11 mouse cellular contexts compared by ENCODE assay signal in genomic region chr15:97727048-97727447, GRCm38 (mm10). TPM values are rescaled to one million over a fixed set of nuclear protein-coding genes. Genes with fewer than 3 reads are reported as not detected.
DNase-seq lines count a peak whose midpoint lies in the region; ATAC-seq and TF ChIP-seq lines count a peak whose summit lies in the region.
"Had no signal": no experiment of that assay in that cellular context is flagged by ENCODE, and none has a peak within 500 bp of the region (broad histone marks: within the 10 kb centered on the region; RNA-seq: fewer than 3 reads in every experiment).

No protein-coding gene starts in this region.

- 78% methylated on average over 8 of the region's 8 CpGs for WGBS in kidney, embryonic 14.5 days

- H3K4me1 ChIP-seq in testis, adult 2 months (ENCODE audit: control insufficient read depth, insufficient read depth, low read length) = peaks cover 15% of the 10 kb centered on the region
- H3K4me1 ChIP-seq in kidney, embryonic 14.5 days (ENCODE audit: control insufficient read depth, insufficient read depth, low read length) = 0 out of 2 replicates have a peak, but pooled peaks cover 3% of the 10 kb centered on the region

- TF ChIP-seq POLR2A in testis, adult 2 months (IDR thresholded peaks at IDR 0.05; ENCODE audit: control insufficient read depth, low read depth, low read length) = no peak

- H3K36me3 ChIP-seq in testis, adult 2 months (ENCODE audit: control insufficient read depth, insufficient read depth, low read length) = no peaks in the 10 kb centered on the region
- H3K36me3 ChIP-seq in kidney, embryonic 14.5 days (ENCODE audit: control insufficient read depth, insufficient read depth, low read length) = no peaks in the 10 kb centered on the region
- H3K36me3 ChIP-seq: hindbrain, embryonic 13.5 days; limb, embryonic 15.5 days had no signal

- H3K9ac ChIP-seq in kidney, embryonic 14.5 days (ENCODE audit: low read depth, low read length) = no peak overlapping the region
- H3K9ac ChIP-seq: hindbrain, embryonic 13.5 days; limb, embryonic 15.5 days had no signal

- no peak for TF ChIP-seq CTCF in testis, adult 2 months (IDR thresholded peaks at IDR 0.05; ENCODE audit: control insufficient read depth, insufficient read depth, insufficient replicate concordance, low read depth, low read length)

- no peaks in the 10 kb centered on the region for H3K27me3 ChIP-seq in testis, adult 2 months (ENCODE audit: control insufficient read depth, insufficient read depth, low read length)
- no peaks in the 10 kb centered on the region for H3K27me3 ChIP-seq in kidney, embryonic 14.5 days (ENCODE audit: control insufficient read depth, insufficient read depth, low read length)
- H3K27me3 ChIP-seq: hindbrain, embryonic 13.5 days; limb, embryonic 15.5 days had no signal

- ATAC-seq in kidney, embryonic 14.5 days (ENCODE audit: low FRiP score, low TSS enrichment) = no peak

- no peak overlapping the region for H3K4me3 ChIP-seq in testis, adult 2 months (ENCODE audit: control insufficient read depth, low read depth, low read length)
- H3K4me3 ChIP-seq in kidney, embryonic 14.5 days (ENCODE audit: low read length) = no peak overlapping the region
- H3K4me3 ChIP-seq: hindbrain, embryonic 13.5 days; limb, embryonic 15.5 days had no signal

- no peak for DNase-seq in testis, postnatal 14 days (ENCODE audit: low spot score)
- DNase-seq in fibroblast of lung, adult 2 months (ENCODE audit: low read depth) = peak; percentile 95
- DNase-seq in lung, postnatal 25 days (ENCODE audit: low spot score) = peak; percentile 52
- DNase-seq in thymus, postnatal 4 days = peak; percentile 49
- no peak for DNase-seq in left cerebral cortex, postnatal 4 days
- DNase-seq: adrenal gland, postnatal 36 days; retina, postnatal 1 day had no signal

- peak overlapping the region; percentile 65 for H3K27ac ChIP-seq in testis, adult 2 months (ENCODE audit: control insufficient read depth, insufficient read depth, low read depth, low read length)
- no peak overlapping the region for H3K27ac ChIP-seq in kidney, embryonic 14.5 days (ENCODE audit: low read depth, low read length)
- H3K27ac ChIP-seq: hindbrain, embryonic 13.5 days; limb, embryonic 15.5 days had no signal

- H3K4me2 ChIP-seq in kidney, embryonic 14.5 days (replicated peaks; ENCODE audit: low read depth, low read length) = no peak overlapping the region
- H3K4me2 ChIP-seq: hindbrain, embryonic 13.5 days; limb, embryonic 15.5 days had no signal

- intact Hi-C loops in left cerebral cortex, postnatal 4 days (cut with DNase I) = no loop called here

- H3K9me3 ChIP-seq in kidney, embryonic 14.5 days (ENCODE audit: control insufficient read depth, low read length) = no peaks in the 10 kb centered on the region
- H3K9me3 ChIP-seq: hindbrain, embryonic 13.5 days; limb, embryonic 15.5 days had no signal

RNA-seq across cellular contexts. Expression of gene Endou, which starts 4.1 kb away (rescaled TPM):
- 0.89 and 1.1 TPM in 2 replicates for polyA plus RNA-seq in testis, adult 2 months (2012; rRNA removed)
- total RNA-seq in left cerebral cortex, postnatal 4 days (2021) = under 1 TPM; 0.16 to 0.18 TPM
- 0.20 and 0.34 TPM in 2 replicates for polyA plus RNA-seq in kidney, embryonic 14.5 days (2014; fragmentation: Nextera tagmentation; extraction: Ambion mirVana)

RNA-seq across cellular contexts. Expression of gene Rpap3, which starts 21.4 kb away (rescaled TPM):
- 3.7 and 3.9 TPM in 2 replicates for polyA plus RNA-seq in testis, adult 2 months (2012; rRNA removed)
- total RNA-seq in left cerebral cortex, postnatal 4 days (2021) = 10 to 100 TPM; 33.8 to 34.6 TPM
- 37.2 and 47.2 TPM in 2 replicates for polyA plus RNA-seq in kidney, embryonic 14.5 days (2014; fragmentation: Nextera tagmentation; extraction: Ambion mirVana)

RNA-seq across cellular contexts. Expression of gene Rapgef3, which starts 40.7 kb away (rescaled TPM):
- polyA plus RNA-seq in testis, adult 2 months (2012; rRNA removed) = 16.1 and 16.3 TPM in 2 replicates
- 10 to 100 TPM; 21.2 to 24.2 TPM for total RNA-seq in left cerebral cortex, postnatal 4 days (2021)
- polyA plus RNA-seq in kidney, embryonic 14.5 days (2014; fragmentation: Nextera tagmentation; extraction: Ambion mirVana) = 11.9 and 15.7 TPM in 2 replicates

RNA-seq across cellular contexts. Expression of gene Slc48a1, which starts 51.3 kb away (rescaled TPM):
- polyA plus RNA-seq in testis, adult 2 months (2012; rRNA removed) = 16.3 and 17.0 TPM in 2 replicates
- total RNA-seq in left cerebral cortex, postnatal 4 days (2021) = 10 to 100 TPM; 81.8 to 84.6 TPM
- polyA plus RNA-seq in kidney, embryonic 14.5 days (2014; fragmentation: Nextera tagmentation; extraction: Ambion mirVana) = 34.4 and 36.1 TPM in 2 replicates

Comparison
In these comparisons a context has a peak if more than half of its experiments do, and no peak if none do; other contexts are left out.
1. DNase-seq: peak in fibroblast of lung, adult 2 months (single experiment), lung, postnatal 25 days (single experiment) and thymus, postnatal 4 days (single experiment); none in testis, postnatal 14 days (single experiment) and left cerebral cortex, postnatal 4 days (single experiment).